Mouse (Mus musculus) bone marrow macrophage, adult 2 months (primary cell): ENCODE measurements around the gene Gm45140.

ENCODE experiments used
- CTCF ChIP-seq: IDR thresholded peaks from 2 replicates; pipeline ENCODE4 v1.5.1; 2012; ENCODE audit warnings: low read depth, mild to moderate bottlenecking, low read length, moderate library complexity
- POLR2A ChIP-seq: IDR thresholded peaks from 2 replicates; pipeline ENCODE4 v1.6.1; 2012; ENCODE audit warnings: mild to moderate bottlenecking, low read depth, low read length, borderline replicate concordance

DNA sequence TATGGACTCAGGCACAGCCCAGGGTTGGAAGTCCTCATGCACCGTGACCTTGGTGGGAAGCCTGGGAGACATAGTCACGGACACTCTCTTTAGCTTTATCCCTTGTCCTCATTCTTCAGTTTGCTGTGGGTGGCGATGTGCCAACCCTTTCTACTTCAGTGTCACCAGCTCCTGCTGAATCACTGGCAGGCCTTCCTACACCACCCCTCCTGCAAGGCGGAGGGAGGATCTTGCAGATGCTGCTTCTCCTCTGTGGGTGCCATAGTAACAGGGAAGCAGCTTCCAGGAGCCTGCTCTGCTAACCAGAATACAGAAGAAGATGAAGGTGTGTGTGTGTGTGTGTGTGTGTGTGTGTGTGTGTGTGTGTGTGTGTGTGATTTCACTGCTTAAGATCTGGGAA, 47.2 kb upstream of the Gm45140 start:
- TF ChIP-seq CTCF: no peak
- no peak for TF ChIP-seq POLR2A
